Mouse (Mus musculus): ENCODE data around the gene Rexo1. TPM values are rescaled to one million over a fixed set of nuclear protein-coding genes. Genes with fewer than 3 reads are reported as not detected.

The Rexo1 gene
- polyA plus RNA-seq, 1 experiment from 2014 or later = 25.5 TPM

DNA sequence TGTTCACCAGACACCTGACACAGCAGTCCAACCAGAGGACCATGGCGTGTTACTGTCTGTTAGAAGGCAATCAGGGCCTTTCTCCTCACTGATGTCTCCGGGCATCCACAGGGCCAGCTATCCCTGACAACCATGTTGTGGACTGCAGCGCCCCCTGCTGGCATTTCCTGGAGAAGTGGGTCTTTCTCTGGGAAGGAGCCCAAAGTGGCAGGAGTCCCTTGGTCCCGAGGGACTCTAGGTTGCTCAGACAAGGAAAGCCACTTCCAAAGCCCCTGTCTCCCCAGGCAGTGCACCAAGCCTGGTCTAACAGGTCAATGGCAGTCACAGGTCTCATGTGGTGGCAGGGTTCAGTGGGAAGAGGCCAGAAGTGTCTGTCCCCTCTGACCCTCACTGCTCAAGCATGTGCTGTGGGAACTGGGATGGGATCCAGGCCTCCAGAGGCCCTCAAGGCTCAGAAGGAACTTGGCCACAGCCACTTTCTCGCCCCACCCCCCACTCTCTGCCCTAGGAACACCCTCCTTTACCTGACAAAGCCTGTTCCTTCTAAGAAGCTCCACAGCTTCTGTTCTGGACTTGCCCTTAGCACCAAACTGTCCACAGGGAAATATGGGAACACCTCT is 3.9 kb downstream of the Rexo1 start:
- peak; percentile 67 for DNase-seq (ENCODE audit: low spot score)

DNA sequence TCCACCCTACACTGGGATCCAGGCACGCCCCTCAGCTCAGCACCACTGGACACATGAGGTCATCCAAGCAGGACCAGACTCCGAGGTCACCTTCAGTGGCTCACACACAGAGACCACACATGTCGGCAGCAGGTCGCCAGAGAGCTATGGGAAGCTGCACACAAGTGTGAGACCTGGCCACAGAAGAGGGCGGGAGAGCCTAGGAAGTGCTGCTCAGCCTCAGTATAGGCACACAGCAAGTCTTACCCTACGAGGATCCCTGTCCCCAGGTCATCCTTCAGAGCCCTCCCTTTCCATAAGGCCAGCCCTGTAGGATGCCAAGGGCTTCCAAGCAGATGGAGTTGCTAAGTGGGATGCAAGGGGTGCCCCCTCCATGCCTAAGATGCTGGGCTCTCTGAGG is 7.4 kb downstream of the Rexo1 start:
- DNase-seq (ENCODE audit: low spot score) = no peak

DNA sequence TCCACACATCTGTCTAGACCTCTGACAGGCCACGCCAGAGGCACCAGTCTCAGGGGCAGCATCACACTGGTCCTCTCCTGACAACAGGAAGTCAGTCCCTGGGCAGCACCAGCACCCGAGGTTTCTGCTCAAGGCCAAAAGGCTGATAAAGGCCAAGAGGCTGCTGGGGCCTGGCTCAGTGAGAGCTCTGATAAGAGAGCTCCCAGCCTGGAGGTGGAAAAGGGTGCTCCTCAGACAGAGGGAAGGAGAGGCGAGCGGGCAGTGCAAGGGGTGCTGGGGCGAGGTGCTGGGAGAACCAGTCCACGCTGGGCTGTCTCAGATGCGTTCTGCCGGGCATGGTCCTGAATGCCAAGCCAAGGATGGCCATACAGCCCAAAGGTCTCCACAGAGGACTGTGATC is 7.8 kb downstream of the Rexo1 start:
- DNase-seq (ENCODE audit: low spot score) = no peak

DNA sequence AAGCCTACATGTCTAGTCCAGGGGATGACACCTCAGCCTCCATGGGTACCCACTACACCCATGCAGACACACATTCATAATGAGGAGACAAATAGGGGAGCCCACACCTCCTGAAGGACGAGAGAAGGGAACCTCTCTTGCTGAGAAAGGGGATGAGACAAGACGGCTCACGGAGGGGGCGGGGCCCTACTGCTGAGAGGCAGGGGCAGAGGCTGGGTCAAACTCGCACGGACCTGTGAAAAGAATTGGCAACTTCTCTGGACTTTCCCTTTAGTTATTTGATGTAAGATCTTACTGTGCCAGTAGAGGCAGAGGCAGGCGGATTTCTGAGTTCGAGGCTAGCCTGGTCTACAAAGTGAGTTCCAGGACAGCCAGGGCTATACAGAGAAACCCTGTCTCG is 9.0 kb downstream of the Rexo1 start:
- no peak for DNase-seq (ENCODE audit: low spot score)

DNA sequence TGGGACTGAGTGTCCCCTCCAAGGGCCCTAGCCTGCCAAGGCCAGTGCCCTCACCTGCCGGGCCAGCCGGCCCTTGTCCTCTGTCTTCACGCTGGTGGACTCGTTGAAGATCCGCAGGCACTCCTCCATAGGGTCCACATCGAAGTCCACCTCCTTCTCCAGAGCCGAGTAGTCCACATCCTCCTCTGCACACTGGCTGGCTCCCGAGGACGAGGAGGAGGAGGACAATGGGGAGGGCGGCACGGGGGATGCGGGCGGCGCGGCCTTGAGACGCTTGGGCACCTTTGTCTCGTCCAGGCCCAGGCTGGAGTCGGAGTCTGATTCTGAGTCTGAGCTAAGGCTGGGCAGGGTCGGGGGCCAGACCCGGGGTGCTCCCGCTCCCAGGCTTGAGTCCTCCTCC is 12.1 kb downstream of the Rexo1 start:
- DNase-seq (ENCODE audit: low spot score) = no peak

DNA sequence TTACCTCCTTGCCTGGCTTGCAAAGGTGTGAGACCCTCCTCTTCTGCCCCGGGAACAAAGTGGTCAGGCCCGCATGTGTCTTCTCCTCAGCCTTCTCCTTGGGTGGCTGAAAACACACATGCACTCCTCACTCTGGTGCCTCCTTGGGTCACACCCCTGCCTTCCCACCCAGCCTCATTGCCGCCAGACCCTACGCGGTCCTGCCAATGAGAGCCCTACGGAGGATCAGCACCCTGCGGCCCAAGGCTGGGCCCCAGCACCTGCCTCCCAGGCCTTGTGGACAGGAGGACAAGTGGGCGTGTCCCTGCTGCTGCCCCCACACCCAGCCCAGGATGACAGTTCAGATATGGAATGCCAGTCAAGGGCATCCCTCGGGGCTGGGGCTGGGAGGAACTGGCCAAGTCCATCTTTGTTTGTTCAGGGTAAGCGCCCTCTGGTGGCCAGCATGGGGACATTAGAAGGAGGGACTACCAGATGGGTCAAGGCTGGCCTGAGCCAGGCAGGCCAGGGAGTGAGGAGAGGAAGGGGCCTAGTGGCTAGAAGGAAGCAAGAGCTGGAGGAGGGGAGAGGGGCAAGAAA is 12.8 kb downstream of the Rexo1 start:
- DNase-seq (ENCODE audit: low spot score) = no peak

DNA sequence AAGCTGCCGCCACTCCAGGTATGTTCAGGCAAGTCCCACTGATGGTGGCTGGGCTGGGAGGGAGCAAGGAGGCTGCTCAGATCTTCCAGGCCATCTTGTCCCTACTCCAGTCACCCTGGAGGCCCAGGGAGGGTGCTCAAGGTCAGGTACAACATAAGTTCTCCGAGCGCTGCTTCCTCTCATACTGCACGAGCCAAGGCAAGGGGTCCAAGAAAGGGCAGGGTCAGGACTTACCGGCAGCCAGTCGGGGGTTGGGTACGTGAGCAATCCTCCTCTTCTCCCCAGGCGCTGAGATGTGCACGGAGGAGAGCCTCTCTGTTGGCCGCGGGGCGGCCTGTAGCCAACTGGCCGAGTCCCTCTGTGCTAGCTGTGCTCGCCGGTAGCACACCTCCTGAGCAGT is 13.8 kb downstream of the Rexo1 start:
- DNase-seq (ENCODE audit: low spot score) = no peak

DNA sequence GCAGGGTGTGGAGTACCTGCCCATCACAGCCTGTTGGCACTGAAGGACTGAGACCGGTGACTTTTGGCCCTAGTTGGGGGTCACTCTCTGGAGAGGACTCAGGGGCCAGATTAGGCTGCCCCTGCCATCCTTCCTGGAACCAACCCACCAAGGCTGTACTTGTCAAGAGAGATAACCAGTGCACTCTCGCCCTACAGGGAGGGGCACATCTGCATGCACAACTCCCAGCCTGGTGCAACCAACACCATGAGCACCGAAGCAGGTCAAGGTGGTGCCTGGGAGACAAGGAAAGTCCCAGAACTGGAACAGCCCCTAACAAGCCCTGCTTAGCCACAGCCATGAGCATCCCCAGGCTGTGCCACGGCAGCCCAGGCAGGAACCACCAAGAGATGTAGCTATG is 14.4 kb downstream of the Rexo1 start:
- no peak for DNase-seq (ENCODE audit: low spot score)

DNA sequence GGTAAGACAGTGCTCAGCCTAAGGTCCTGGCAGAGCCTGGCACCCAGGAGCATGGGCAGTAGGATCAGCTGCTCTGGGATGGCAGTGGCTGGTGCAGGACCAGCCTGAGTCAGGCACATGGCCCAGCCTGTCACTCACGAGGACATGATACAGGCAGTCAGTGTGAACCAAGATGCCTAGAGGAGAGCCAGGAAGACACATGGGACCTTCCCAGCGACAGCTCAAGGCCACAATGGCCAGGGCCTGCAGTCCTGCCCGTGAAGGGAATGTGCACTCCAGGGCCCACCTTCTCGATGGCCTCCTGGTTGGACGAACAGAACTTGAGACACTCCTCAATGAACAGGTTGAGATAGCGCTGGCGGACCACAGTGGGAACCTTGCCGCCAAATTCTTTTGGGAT is 15.8 kb downstream of the Rexo1 start:
- no peak for DNase-seq (ENCODE audit: low spot score)

DNA sequence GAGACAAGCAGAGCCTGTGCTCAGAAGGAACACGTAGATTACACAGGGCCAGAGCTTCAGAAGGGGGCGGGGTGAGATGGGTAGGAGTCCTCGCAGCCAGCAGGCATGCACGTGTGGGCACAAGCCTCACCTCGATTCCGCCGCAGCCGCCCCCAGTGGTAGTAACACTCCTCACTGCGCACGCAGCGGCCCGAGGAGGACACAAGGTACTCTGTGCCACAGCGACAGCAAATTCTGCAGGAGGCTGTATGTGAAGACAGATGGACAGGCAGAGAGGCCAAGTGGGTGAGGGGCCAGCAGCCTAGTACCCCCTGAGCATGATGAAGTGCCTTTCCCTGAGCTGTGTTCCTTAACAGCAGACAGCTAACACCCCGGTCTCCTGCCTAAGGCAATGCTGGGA is 17.5 kb downstream of the Rexo1 start:
- DNase-seq (ENCODE audit: low spot score) = no peak

DNA sequence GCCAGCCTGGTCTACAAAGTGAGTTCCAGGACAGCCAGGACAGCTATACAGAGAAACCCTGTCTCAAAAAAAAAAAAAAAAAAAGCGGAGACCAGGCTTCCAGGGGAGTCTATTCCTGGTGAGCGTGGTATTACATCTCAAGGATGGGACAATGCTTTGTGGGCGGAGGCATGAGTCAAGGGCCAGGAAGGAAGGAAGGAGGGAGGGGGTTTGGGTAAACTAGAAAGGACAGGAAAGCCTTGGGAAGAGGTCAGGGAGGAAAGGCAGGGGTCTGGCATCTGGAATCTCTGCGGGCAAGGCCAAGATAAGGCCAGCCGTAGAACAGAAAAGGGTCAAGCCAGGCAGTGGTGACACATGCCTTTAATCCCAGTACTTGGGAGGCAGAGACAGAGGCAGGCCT is 21.9 kb downstream of the Rexo1 start:
- DNase-seq (ENCODE audit: low spot score) = no peak

DNA sequence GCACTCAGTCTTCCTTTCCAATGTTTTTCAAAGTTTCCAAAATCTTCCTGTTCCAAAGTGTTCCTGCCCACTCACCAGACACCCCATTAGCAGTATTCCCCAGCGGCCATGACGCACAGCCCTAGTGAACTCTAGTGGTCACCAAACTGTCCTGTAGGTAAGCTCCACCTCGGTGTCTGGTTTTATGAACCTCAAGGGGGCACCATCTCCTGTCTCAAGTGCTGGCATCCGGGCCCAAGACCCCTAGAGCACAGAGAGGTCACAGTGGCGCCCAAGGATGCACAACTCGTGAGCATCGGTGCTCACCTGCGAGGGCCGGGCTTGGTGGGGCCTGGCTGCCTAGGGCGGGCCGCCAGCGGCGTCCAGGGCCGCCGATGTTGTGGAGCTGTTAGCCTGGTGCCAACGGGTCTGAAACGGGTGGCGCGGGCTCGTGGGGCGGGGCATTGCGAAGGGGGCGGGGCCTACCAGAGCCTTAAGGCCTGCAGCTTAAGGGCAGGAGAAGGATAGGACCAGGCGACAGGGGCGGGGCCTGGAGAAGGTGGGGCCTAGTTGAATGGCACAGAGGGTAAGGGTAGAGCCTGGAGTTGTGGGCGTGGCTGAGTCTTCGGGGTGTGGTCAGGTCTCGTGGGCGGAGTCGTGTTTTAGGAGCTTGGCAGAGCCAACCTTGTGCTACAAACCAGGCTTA is 22.5 kb downstream of the Rexo1 start, which contains the start of gene Atp8b3:
Gene Atp8b3 (minus strand): TSS at position 415 of the 685 bp plus-strand sequence.
- peak; percentile 92 for DNase-seq (ENCODE audit: low spot score)

DNA sequence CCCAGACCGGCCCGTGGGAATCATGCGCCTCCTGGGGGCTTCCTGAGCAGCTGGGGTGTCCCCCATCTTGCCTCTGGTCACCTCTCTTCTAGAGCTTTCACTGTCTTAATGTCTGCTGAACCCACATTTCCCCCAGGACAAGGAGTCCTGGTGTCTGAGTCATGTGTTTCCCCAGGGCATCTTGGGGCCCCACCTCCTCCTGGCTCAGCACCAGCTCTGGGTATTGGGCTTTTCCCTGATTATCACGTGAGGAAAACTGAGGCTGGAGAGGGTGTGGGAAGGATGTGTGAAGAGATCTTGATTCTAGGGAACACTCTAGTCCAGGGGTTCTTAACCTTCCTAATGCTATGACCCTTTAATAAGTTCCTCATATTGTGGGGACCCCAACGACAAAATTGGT is 23.2 kb downstream of the Rexo1 start:
- no peak for DNase-seq (ENCODE audit: low spot score)

DNA sequence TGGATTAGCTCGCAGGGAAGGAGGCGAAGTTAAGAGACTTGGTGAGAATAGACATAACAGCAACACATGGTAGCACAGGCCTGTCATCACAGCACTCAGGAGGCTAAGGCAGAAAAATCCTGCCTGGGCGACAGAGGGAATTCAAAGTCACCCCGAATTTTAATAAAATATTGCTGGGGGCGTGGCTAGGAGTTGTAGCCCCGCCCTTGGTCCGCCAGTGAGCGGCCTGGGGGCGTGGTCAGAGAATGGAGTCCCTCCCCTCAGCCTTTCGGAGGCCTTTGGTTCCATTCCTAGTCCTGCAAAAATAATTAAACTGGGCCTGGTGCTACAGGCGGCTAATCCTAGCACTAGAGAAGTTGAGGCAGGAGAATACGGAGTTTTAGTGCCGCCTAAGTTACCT is 25.6 kb downstream of the Rexo1 start:
- no peak for DNase-seq (ENCODE audit: low spot score)

DNA sequence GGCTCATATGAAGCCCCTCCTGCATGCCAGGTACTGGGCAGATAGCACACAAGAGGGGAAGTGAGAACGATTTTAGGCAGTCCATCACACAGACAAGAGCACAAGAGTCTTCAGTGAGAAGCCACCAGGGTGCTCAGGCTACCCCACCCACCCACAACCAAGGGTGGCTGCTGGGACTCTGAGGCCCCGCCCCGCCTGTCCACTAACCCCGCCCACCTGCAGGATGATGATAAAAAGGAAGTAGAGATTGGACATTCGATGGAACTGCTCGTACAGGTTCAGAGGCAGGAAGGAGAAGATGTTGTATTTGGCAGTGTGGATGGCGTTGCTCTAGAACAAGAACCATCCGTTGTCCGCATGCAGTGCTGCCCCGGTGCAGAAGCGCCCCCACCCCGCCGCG is 26.3 kb downstream of the Rexo1 start:
- peak; percentile 35 for DNase-seq (ENCODE audit: low spot score)

DNA sequence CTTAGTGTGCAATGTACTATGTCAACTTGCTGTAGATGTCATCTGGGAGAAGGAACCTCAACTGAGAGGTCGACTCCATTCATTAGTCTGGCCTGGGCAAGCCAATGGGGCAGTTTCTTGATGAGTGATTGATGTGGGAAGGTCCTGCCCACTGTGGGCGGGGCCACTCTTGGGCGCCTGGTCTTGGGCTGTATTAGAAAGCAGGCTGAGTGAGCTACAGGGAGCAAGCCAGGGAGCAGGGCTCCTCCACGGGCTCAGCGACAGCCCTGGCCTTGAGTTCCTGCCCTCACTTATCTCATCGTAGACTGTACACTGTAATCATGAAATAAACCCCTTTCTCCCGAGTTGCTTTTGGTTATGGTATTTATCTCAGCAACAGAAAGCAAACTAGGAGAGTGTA is 27.7 kb downstream of the Rexo1 start:
- no peak for DNase-seq (ENCODE audit: low spot score)

DNA sequence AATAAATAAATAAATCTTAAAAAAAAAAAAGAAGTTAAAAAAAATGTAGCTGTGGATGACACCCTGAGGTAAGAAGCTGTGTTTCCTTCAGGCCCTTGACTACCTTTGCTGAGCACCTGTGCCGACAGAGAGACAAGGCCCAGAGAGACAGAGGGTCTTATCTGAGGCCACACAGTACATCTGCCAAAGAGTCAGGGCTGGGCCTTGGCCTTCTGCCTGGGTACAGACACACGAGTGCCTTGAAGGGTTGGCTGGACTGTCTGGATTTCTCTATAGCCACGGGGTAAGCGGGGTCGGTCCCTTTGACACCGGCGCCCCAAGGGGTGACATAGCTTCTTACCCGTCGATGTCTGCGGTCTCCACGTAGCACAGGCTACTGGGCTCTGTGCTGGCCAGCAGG is 28.6 kb downstream of the Rexo1 start:
- no peak for DNase-seq (ENCODE audit: low spot score)

DNA sequence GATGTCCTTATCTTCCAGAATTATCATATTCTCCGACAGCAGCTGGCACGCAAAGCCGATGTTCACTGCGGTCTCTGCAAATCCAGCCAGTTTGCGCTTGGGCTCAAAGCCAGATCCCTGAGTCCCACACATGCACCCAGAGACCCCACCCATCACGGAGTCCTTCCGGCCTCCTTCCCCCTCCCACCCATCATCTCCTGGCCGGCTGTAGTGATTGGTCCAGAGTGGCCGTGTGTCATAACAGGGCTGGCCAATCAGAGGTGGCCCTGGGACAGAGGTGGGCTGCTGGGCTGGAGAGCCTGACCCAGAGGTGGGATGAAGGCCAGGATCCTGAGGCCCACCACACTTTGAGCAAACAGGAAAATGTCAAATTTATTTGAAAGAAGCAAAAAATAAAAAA is 35.2 kb downstream of the Rexo1 start:
- DNase-seq (ENCODE audit: low spot score) = no peak

DNA sequence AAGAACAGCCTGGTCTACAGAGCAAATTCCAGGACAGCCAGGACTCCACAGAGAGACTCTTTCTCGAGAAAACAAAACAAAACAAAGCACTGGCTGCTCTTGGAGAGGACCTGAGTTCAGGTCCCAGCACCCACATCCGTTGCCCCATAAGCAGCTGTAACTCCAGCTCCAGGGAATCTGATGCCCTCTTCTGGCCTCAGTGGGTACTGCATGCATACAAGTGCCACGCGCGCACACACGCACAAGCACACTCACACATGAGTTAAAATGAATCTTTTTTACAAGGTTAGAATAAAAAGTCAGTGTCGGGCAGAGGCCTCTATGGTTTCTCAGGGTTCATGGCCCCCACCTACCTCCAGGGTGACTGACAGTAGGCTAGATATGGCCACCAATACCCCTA is 38.1 kb downstream of the Rexo1 start:
- no peak for DNase-seq (ENCODE audit: low spot score)

DNA sequence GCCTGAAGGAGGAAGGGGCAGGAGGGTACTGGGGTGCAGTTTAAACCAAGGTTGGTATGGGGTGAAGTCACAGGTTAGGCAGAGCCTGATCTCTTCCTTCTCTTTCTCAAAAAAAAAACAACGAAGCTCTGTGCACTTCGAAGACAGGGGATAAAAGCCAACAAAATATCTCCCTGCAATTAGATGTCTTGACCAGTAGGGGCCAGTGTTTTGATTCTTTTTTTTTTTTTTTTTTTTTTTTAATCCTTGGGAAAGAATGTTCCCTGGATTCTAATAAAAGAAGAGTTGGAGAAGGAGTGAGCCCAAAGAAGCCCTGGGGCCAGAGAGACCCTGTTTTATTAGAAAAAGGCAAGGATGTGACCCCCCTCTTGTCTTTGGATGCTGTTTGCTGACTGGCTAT is 42.1 kb downstream of the Rexo1 start:
- DNase-seq (ENCODE audit: low spot score) = no peak

DNA sequence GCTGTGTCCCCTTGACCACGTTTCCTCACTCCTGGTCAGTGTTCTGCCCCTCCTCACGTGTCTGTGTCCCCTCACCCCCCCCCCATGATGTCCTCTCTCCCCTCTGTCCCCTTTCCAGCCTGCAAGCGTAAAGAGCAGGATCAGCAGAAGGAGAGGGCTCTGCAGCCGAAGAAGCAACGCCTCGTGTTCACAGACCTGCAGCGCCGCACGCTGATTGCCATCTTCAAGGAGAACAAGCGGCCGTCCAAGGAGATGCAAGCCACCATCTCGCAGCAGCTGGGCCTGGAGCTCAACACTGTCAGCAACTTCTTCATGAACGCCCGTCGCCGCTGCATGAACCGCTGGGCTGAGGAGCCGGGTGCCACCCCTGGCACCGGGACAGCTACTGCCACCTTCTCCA is 47.6 kb downstream of the Rexo1 start:
- no peak for DNase-seq (ENCODE audit: low spot score)

DNA sequence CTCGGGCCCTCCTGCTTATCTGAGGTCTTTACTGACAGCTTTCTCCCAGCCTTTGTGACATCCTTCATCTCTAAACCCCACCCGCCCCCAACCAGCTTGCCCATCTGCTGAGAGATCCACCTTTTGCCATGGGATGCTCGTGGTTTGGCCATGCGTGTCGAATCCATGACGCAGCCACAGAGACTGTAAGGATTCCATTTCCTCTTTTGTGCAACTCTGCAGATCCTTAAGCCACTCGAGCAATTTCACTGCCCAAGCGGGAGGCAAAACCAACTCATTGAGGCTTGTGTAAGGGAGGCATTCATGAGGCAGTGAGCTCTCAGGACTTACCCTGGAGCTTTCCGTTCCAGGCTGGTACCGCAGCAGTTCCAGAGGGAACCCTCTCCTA is 51.1 kb downstream of the Rexo1 start:
- DNase-seq (ENCODE audit: low spot score) = no peak
